ENCODE assay signal across 13 mouse cellular contexts in the genomic region with DNA sequence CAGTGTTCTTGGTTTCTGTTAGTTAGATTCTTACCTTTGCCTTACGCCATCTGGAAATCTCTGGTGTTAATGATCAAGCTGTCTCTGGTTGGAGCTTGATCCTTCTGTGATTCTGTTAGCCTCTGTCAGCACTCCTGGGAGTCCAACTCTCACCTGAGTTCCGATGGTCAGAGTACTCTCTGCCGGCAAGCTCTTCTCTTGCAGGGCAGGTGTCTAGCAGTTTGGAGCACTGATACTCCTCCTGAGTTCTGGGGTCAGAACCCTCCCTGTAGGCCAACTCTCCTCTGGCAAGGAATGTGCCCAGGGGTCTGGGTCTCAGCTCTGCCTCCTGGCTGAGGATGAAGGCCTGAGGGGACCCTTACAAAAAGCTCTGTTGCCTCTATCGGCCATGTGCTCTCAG. TPM values are rescaled to one million over a fixed set of nuclear protein-coding genes. Genes with fewer than 3 reads are reported as not detected.
DNase-seq lines count a peak whose midpoint lies in the region; TF ChIP-seq lines count a peak whose summit lies in the region.
"Not testable (repeated sequence)": the region's sequence is repeated elsewhere in the genome, so short reads cannot be mapped to it uniquely, and the experiment has no call there.
"Had no signal": no experiment of that assay in that cellular context is flagged by ENCODE, and none has a peak within 500 bp of the region (broad histone marks: within the 10 kb centered on the region; RNA-seq: fewer than 3 reads in every experiment).

No protein-coding gene starts in this region.

- 61% methylated on average over 3 of the region's 4 CpGs for WGBS in kidney, adult 2 months

- not testable (repeated sequence) for H3K36me3 ChIP-seq in kidney, adult 2 months (ENCODE audit: control insufficient read depth, insufficient read depth, low read length)

- not testable (repeated sequence) for H3K4me3 ChIP-seq in kidney, adult 2 months (ENCODE audit: insufficient read depth, low read depth, low read length)

- H3K27ac ChIP-seq in kidney, adult 2 months (ENCODE audit: insufficient read depth, low read depth, low read length) = 0 out of 2 replicates have a peak overlapping the region, but pooled peaks have one; percentile 59

- not testable (repeated sequence) for H3K4me1 ChIP-seq in kidney, adult 2 months (ENCODE audit: control insufficient read depth, insufficient read depth, low read length)

- not testable (repeated sequence) for TF ChIP-seq POLR2A in kidney, adult 2 months (IDR thresholded peaks at IDR 0.05; ENCODE audit: low read depth, low read length)

- DNase-seq in kidney, adult 11 months = peak; percentile 27
- DNase-seq in kidney, adult 18-20 months = peak; percentile 6
- DNase-seq in kidney, adult 2 months = peak; percentile 54
- peak; percentile 24 to 33 for DNase-seq in kidney, adult 8-10 months
- DNase-seq in kidney, adult 9 months = peak; percentile 60
- DNase-seq in yolk sac, embryonic 10.5 days (ENCODE audit: low spot score) = peak; percentile 40

- H3K27me3 ChIP-seq in kidney, adult 2 months (replicated peaks; ENCODE audit: control insufficient read depth, insufficient read depth, low read length) = not testable (repeated sequence)

- TF ChIP-seq CTCF in kidney, adult 2 months (conservative IDR thresholded peaks at IDR 0.05; ENCODE audit: insufficient read depth, insufficient read length, low read depth, low read length) = not testable (repeated sequence)

RNA-seq across cellular contexts. Expression of gene Mup8, which starts 40.3 kb away (rescaled TPM):
- polyA plus RNA-seq in kidney, adult 2 months (2012; rRNA removed) = not detected in 2 replicates
- polyA plus RNA-seq: activated CD4-positive, CD25-positive, alpha-beta regulatory T cell, adult 4 months; adrenal gland, adult 2 months; brain, embryonic 14.5 days; C2C12; CD4-positive, CD25-positive, alpha-beta regulatory T cell, adult 4 months; G1E; Patski had no signal

Comparison
In these comparisons a context has a peak if more than half of its experiments do, and no peak if none do; other contexts are left out.
1. DNase-seq: peak in every context shown above with its lines; median percentile 60 in kidney, adult 9 months; 54 in kidney, adult 2 months; 40 in yolk sac, embryonic 10.5 days; 28 in kidney, adult 8-10 months; 27 in kidney, adult 11 months; 6 in kidney, adult 18-20 months.